Mouse (Mus musculus): ENCODE results near the gene Eng.
A peak's percentile ranks its signal among the peaks of the same experiment; 100 is the strongest.

DNA sequence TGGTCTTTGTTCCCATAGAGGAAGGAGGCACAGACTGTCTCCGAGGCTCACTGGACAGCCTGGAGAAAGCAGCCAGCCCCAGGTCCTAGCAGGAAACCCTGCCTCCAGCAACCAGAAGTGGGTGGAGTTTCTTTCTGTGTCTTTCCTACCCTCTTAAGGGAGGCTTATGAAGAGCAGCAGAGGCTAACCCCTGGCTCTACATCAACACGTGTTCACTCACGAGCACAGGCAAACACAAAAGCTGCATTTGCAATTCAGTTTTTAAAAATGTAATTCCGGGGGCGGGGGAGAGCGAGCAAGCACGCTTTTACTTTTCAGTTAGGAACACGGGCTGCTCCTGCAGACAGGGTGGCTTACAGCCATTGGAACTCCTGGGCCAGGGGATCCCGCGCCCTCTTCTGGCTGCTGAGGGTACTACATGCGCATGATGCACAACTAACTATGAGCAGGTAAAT, 43.8 kb upstream of the Eng start:
- TF ChIP-seq CTCF (IDR thresholded peaks at IDR 0.05; ENCODE audit: control insufficient read depth, insufficient read depth, insufficient read length) (peak; percentile 71), USF1 (IDR thresholded peaks at IDR 0.05; ENCODE audit: low read depth) (no peak), MAX (IDR thresholded peaks at IDR 0.05) (peak; percentile 49)

All from C2C12 (cell line).